Mouse (Mus musculus): ENCODE results near the gene Gm45783.

GRCm38 (mm10) chr7:7295595-7295994 is 78.8 kb downstream of the Gm45783 start:
- TF ChIP-seq CTCF (IDR thresholded peaks at IDR 0.05; ENCODE audit: control insufficient read depth, insufficient read depth, insufficient replicate concordance, low read depth, low read length) = no peak
- no peak for TF ChIP-seq POLR2A (IDR thresholded peaks at IDR 0.05; ENCODE audit: control insufficient read depth, low read depth, low read length)

Measured in testis, adult 2 months (tissue).